Mouse (Mus musculus): ENCODE data around the gene Otx1.

DNA sequence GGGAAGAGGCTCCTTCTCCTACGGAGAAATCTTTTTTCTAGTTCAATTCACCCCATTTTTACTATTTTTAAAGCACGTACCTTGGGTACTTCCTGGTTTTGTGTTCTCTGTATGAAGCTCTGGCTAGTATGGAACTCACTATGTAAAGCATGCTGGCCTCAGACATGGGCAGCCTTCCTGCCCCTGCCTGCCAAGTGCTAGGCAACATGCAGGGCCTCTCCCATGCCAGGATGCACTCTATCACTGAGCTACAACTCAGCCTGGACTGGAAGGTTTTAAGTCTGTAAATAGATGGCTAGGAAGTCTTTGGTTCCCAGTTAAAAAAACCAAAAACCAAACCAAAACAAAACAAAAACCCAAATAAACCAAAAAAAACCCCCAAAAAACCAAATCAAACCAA, 17.9 kb upstream of the Otx1 start:
- TF ChIP-seq POLR2A (IDR thresholded peaks at IDR 0.05; ENCODE audit: low read depth, low read length) (no peak), CTCF (IDR thresholded peaks at IDR 0.05; ENCODE audit: extremely low read depth, insufficient read length, insufficient replicate concordance, low read depth, low read length) (no peak)
